Mouse (Mus musculus): ENCODE data around the gene Slc38a4.

DNA sequence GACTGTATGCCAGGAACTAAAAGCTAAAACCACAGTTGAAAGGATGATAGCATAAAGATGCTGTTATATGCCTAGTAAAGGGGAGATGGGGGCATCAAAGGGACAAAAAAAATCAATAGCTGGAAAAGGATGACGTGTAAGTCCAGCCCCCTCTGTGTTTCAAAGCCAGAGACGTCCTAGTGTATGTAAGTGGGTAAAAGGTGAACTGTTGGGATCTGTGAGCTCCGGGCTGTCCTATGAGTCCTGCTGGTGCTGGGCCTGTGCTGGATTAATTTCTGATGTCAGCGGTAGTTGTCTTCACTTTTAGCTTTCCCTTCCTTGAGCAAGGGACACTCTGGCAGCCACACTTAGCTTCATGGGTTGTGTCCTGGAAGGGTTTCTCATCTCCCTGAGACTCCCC is 19.5 kb upstream of the Slc38a4 start:
- TF ChIP-seq USF1 (IDR thresholded peaks at IDR 0.05; ENCODE audit: low read depth, low read length): no peak
- TF ChIP-seq TCF12 (IDR thresholded peaks at IDR 0.05; ENCODE audit: low read depth, low read length): no peak
- TF ChIP-seq CTCF (conservative IDR thresholded peaks at IDR 0.05 in 1 of 2, IDR thresholded peaks at IDR 0.05 in 1 of 2; ENCODE audit: low read depth in 2 of 2, low read length in 2 of 2): no peak
- TF ChIP-seq MAX (IDR thresholded peaks at IDR 0.05; ENCODE audit: low read length): no peak
- no peak for TF ChIP-seq CHD2 (IDR thresholded peaks at IDR 0.05; ENCODE audit: low read length)
- no peak for TF ChIP-seq ZC3H11A (IDR thresholded peaks at IDR 0.05; ENCODE audit: low read depth, low read length)
- no peak for TF ChIP-seq EP300 (IDR thresholded peaks at IDR 0.05; ENCODE audit: low read length)
- TF ChIP-seq ZNF384 (IDR thresholded peaks at IDR 0.05; ENCODE audit: low read depth, low read length): no peak
- TF ChIP-seq POLR2A (IDR thresholded peaks at IDR 0.05; ENCODE audit: low read depth, low read length): no peak
- TF ChIP-seq CHD1 (IDR thresholded peaks at IDR 0.05; ENCODE audit: low read depth, low read length): no peak
- TF ChIP-seq RCOR1 (conservative IDR thresholded peaks at IDR 0.05; ENCODE audit: low read depth, low read length): no peak
